Mouse (Mus musculus): ENCODE results near the gene Kcnj15. TPM values are rescaled to one million over a fixed set of nuclear protein-coding genes. Genes with fewer than 3 reads are reported as not detected.

The Kcnj15 gene
- total RNA-seq, 2 experiments from 2014 or later = 0.11 TPM; not detected in 1

DNA sequence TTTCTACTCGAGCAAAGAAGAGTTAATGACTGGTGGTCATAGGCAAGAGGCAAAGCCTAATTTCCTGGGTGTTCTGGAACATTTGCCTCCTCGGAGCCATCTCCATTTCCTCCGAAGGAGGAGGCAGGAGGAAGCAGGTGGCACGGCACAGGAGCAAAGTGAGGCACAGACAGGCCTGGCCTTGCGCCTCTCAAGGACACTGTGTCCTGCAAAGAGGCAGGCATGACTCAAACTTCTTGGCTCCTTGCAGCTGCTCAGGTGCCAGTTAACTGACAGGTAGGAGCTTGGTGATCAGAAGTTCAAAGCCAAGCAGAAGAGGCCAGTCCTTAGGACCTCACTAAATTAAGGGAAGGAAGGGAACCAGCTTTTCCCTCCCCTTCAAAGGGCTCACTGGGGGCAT lies 3.3 kb downstream of the Kcnj15 start:
- DNase-seq = no peak
- Histone ChIP-seq H3K27ac (no peak overlapping the region), H3K4me3 (no peak overlapping the region)
- intact Hi-C loops (cut with DNase I) = no loop called here
- no peak for TF ChIP-seq CTCF (IDR thresholded peaks at IDR 0.05)

DNA sequence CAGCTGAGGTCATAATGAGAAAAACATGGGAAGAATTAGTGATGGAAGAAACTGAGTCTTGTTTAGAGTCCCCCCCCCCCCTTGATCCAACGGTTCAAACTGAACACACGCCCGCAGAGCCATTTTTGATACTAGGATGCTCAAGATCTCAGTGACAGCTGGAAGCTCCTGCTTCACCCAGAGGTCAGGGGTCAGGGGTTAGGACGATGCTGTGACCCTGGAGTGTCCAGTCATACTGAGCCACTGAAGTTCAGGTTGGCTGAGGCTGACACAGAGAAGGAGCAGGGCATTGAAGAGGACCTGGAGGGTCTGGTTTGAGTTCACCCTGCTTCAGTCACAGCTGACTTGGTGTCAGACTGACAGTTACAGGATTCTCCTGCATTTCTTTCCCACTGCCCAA lies 4.4 kb downstream of the Kcnj15 start:
- intact Hi-C loops (cut with DNase I) = no loop called here
- no peak overlapping the region for H3K27ac ChIP-seq

DNA sequence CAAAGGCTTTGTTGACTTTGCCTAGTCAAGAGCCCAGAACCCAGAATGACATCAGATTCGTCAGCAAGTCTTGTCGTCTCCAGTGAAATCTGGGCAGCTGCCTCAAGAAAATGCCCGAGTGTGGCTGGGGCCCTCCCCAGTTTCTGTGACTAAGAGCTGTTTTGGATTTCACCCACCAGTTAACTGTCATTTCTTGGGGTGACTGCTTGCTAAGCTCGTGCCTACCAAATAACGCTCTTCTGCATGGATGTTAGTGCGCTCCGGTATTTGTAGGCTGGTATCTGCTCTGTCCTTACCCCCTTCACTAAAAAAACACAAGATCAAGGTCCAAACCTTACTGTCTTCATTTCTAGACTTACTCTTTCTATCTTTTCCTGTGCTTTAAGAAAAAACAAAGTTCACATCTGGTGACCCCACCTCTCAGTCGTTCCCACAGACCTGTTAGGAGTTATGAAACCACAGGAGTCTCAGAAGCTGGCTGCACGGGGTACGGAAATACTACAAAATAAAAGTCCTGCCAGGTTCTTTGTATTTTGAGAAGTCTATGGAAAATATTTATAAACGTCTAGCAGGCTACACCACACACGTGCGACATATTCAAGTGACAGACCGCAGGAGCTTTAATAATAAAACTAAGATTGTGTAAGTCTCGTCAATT lies 5.5 kb downstream of the Kcnj15 start:
- TF ChIP-seq CTCF (IDR thresholded peaks at IDR 0.05) = no peak
- Histone ChIP-seq H3K4me3 (no peak overlapping the region), H3K27ac (no peak overlapping the region)
- intact Hi-C loops (cut with DNase I) = no loop called here
- no peak for DNase-seq

More for the DNA sequence above, 4.4 kb downstream of the Kcnj15 start:
- DNase-seq = no peak
- no peak overlapping the region for H3K4me3 ChIP-seq
- no peak for TF ChIP-seq CTCF (IDR thresholded peaks at IDR 0.05)

DNA sequence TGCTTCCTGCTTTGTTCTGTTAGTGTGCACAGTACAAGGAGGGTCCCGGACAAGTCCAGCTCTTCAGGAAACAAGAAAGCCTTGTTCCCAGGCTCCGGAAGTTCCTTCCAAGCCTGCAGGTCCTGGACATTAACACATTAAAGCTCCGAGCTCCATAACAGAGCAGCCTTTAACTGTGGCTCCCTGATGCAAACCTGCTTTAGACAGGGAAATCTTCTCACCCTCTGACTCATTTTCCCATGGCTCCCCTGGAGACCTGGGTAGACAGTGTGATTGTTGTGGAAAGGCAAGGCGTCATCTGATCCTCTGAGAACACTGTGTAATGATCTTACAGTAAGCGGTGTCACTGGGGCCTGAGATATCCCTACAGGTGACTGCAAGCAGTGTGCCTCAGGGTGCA lies 7.0 kb downstream of the Kcnj15 start:
- no peak for TF ChIP-seq CTCF (IDR thresholded peaks at IDR 0.05)
- Histone ChIP-seq H3K27ac (no peak overlapping the region), H3K4me3 (no peak overlapping the region)
- DNase-seq = no peak
- intact Hi-C loops (cut with DNase I) = no loop called here

DNA sequence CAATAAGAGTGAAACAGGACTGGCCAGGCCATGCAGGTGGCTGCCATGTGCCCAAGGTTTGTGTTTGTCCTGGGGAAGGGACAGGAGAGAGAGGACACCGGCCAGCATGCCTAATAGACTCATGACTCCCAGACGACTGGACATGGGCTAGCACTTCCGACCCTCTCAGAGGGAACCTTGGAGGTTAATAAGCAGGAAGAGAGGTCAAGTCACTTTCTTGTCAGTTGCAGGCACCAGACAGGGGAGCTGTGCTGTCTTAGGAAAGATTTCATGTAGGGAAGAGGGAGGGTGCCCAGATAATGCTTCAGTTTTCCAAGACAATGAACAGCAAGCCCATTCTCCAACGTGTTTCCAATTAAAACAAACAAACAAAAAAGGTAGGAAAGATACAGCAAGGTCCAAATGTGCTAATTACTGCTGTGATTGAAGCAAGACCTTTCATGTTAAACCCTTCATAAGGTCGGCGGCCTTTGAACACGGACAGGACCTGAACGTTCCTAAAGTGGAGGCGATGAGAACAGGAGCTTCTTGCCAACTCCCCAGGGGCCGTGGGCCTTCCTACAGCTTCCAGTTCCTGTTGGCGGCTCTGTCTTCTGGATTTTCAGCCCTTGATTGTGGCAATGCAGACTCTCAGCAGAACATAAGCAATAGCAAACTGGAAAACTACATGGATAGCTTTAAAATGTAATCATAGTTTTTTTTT lies 10.3 kb downstream of the Kcnj15 start:
- Histone ChIP-seq H3K27ac (no peak overlapping the region), H3K4me3 (no peak overlapping the region)
- no peak for DNase-seq
- TF ChIP-seq CTCF (IDR thresholded peaks at IDR 0.05) = no peak
- intact Hi-C loops (cut with DNase I) = no loop called here

DNA sequence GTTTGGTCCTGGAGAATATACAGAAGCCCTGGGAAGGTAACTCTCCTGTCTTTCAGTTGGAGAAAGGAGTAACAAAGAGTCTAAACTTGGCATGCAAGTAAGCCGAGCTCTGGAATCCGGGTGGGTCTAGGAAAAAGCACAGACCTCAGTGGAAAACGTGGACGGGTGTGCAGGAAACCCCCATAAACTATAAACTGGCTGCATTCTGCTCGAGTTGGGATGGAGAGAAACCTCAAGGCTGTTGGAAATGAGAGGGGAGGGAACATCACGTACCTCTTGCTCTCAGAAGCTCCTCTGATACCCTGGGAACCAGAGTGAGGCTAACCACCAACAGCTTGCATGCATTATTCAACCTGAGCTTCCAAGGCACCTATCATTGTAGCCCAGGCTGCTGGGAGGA lies 12.3 kb downstream of the Kcnj15 start:
- DNase-seq = no peak
- intact Hi-C loops (cut with DNase I) = no loop called here
- TF ChIP-seq CTCF (IDR thresholded peaks at IDR 0.05) = no peak
- Histone ChIP-seq H3K4me3 (no peak overlapping the region), H3K27ac (no peak overlapping the region)

DNA sequence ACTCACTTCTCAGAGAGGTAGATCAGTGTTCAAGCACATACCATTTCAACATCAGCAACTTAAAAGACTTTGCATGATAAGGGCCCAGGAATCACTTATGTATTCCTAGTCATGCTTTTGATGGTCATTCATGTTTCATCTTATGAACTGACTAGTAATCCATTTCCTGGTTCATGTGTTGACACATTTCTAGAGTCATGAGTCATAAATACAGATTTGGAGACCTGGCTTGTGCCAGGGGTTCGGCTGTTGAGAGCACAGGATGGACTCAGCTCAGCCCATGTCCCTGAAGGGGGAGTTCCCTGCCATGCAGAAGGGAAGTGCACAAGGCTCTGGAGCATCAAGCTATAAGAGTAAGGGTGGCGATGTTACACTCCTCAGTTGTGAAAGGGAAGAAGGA lies 15.7 kb downstream of the Kcnj15 start:
- intact Hi-C loops (cut with DNase I) = no loop called here
- no peak overlapping the region for H3K4me3 ChIP-seq
- no peak for DNase-seq
- no peak overlapping the region for H3K27ac ChIP-seq
- TF ChIP-seq CTCF (IDR thresholded peaks at IDR 0.05) = no peak

DNA sequence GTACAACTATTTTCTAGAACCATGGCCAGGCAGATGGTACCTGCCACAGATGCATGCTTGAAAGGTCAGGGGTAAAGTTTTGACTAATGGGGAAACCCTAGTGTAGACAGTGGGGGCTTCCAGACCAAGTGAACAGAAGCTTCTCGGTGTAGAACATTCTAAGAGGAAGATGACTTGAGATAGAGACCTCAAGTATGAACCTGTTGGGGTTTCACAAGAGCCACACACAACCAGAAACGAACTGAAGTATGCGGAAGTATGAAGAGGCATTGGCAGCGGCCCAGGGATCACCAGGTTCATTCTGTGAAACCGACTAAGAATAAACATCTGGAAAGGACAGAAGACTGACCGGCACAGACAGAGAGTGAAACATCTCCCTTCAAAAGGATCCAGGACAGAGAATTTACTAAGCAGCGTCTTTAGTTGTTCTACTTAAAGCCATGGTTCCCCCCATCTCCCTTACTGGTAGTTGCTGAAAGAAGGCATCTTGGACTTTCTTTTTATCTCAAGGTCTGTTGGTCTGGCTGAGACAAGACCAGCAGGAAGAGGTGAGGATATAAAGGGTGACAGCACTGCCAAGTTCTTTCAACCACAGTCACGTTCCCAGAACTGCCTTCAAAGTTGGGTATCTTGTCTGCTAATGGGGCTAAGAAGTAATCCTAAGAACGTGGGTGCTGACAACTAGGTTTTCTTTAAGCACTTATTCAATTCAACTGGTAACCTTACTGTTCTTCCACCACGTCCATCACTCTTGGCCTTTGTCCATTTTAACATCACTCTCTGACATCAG lies 18.6 kb downstream of the Kcnj15 start:
- DNase-seq = no peak
- no peak overlapping the region for H3K4me3 ChIP-seq
- intact Hi-C loops (cut with DNase I) = no loop called here
- H3K27ac ChIP-seq = no peak overlapping the region
- no peak for TF ChIP-seq CTCF (IDR thresholded peaks at IDR 0.05)

DNA sequence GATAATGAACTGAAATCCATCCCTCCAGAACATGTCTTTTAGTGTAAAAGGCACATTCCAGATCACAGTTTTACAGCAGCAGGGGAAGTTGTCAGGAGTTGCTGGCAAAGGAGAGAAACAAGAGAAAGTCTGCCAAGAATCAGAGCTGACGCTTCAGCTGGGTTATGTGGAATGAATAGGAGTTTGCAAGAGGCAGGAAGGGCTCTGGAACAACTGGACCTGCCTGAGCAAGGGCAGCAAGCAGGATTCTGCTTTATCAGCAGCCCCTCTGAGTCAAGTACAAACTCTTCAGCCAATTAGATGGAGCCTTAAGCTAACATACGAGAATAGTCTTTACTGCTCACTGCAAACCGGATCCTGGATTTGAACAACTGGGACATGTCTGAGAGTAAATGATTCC lies 21.7 kb downstream of the Kcnj15 start:
- intact Hi-C loops (cut with DNase I) = no loop called here
- no peak overlapping the region for H3K4me3 ChIP-seq
- DNase-seq = no peak
- no peak for TF ChIP-seq CTCF (IDR thresholded peaks at IDR 0.05)
- no peak overlapping the region for H3K27ac ChIP-seq

DNA sequence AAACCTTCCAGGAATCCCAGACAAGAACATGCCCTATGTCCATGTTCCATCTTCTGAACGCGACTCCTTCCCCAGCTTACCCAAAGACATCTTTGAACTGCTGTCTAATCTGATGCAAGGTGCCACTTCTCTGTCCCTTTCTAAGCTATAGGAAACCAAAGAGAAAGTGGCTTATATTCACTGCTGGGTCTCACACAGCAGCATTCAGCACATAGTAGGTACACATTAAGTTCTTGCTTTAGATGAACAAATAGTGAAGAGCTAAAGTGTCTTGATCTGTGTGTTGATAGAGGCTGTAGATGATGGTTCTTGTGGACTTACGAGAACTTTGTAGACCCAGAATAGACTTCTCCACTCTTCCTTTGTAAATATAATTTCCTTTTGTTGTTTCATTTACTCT lies 23.0 kb downstream of the Kcnj15 start:
- intact Hi-C loops (cut with DNase I) = loop anchor here (2.0 kb wide), 1 partner anchor 54 kb away; no protein-coding TSS in a partner anchor
- no peak overlapping the region for H3K4me3 ChIP-seq
- TF ChIP-seq CTCF (IDR thresholded peaks at IDR 0.05) = no peak
- DNase-seq = no peak
- H3K27ac ChIP-seq = no peak overlapping the region

DNA sequence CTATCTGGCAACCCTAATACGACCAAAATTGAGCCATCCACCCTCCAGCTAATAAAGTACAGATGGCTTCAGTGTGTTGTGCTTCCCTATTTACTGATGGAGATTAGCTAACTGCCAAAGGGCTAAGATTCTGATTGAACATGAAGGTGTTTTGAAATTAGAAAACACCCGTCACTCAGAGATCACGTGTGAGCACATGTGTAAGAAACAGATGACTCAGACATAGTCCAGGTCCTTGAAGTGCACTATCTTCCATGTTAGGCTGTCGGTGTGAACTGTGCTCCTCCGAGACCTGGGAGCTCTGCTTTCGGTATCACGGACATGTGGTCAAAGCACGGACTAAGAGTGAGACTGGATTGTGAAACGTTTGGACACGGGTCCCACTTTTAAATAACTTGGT lies 26.0 kb downstream of the Kcnj15 start:
- no peak for DNase-seq
- no peak for TF ChIP-seq CTCF (IDR thresholded peaks at IDR 0.05)
- no peak overlapping the region for H3K27ac ChIP-seq
- H3K4me3 ChIP-seq = no peak overlapping the region
- intact Hi-C loops (cut with DNase I) = no loop called here

DNA sequence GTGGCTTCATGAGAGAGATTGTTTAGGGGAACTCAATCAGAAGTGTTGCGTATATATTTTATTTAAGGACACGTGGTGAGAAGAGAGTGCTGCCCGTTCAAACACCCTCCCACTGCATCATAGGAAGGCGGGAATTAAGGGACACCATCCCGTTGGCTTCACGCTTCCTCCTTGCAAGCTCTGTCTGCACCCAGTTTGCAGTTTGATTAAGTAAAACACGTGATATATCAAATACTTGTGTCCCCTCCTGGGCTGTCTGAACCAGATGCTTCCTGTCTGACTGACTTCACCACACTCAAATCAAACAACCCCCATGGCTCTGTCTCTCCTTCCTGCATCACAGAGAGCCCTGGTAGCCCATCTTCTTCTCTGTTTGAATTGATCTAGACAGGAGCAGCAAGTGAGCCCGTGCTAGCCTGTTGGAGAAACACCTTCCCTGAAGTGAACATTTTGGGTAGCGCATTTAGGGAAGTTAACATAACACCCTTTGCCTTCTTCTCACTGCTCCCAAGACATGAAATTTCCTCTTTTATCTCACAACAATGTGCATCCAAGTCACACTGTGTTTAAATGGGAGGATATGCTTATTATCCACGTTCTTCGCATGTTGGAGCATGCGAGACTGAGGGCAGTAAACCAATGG lies 26.8 kb downstream of the Kcnj15 start:
- intact Hi-C loops (cut with DNase I) = no loop called here
- TF ChIP-seq CTCF (IDR thresholded peaks at IDR 0.05) = no peak
- Histone ChIP-seq H3K4me3 (no peak overlapping the region), H3K27ac (no peak overlapping the region)
- DNase-seq = no peak

DNA sequence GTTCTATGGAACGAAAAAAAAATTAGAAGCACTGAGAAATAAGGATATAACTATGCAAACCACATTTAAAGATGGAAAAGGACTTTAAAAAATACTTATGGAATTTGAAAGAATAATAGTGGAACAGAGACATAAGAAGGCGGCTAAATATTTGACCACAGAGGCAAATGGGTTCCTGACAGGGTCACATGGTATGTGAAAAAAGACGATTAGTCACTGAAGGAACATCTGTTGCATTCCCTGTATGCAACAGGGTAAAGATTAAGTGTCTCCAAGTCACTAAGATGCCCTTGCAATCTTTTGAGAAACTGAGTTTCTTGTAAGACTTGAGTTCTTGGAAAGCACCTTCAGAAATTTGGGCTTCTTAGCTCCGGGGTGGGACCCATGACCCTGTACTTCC lies 27.7 kb downstream of the Kcnj15 start:
- no peak for DNase-seq
- no peak overlapping the region for H3K27ac ChIP-seq
- TF ChIP-seq CTCF (IDR thresholded peaks at IDR 0.05) = no peak
- intact Hi-C loops (cut with DNase I) = no loop called here
- H3K4me3 ChIP-seq = no peak overlapping the region

All from gastrocnemius, adult 2 months (tissue).